Mouse (Mus musculus) liver, embryonic 15.5 days (tissue): ENCODE data around the gene Tkt. TPM values are rescaled to one million over a fixed set of nuclear protein-coding genes. Genes with fewer than 3 reads are reported as not detected.
A peak's percentile ranks its signal among the peaks of the same experiment; 100 is the strongest.
"Not testable (repeated sequence)": the region's sequence is repeated elsewhere in the genome, so short reads cannot be mapped to it uniquely, and the experiment has no call there.

ENCODE experiments used
- ATAC-seq: fragments of 200-750 bp; cut with Nextera tagmentation; 2 replicates; pipeline ENCODE4 v1.8.0; 2017; ENCODE audit warnings: moderate number of reproducible peaks, mild to moderate bottlenecking, moderate library complexity; ENCODE audit not compliant: insufficient read depth
- H3K27ac ChIP-seq: fragments of 300-500 bp; sonication (generic); replicated peaks from 2 replicates; pipeline ENCODE4 v1.5.1; 2015; ENCODE audit warnings: mild to moderate bottlenecking, inconsistent platforms
- H3K27me3 ChIP-seq: fragments of 300-500 bp; sonication (generic); 2 replicates; pipeline ENCODE4 v1.6.1; 2015; ENCODE audit warnings: mild to moderate bottlenecking, inconsistent platforms
- H3K36me3 ChIP-seq: fragments of 300-500 bp; sonication (generic); replicated peaks from 2 replicates; pipeline ENCODE4 v1.6.1; 2015; ENCODE audit warnings: moderate library complexity, mild to moderate bottlenecking, inconsistent platforms
- H3K4me1 ChIP-seq: fragments of 300-500 bp; sonication (generic); replicated peaks from 2 replicates; pipeline ENCODE4 v1.6.1; 2015; ENCODE audit warnings: inconsistent platforms
- H3K4me2 ChIP-seq: fragments of 300-500 bp; sonication (generic); 2 replicates; pipeline ENCODE4 v1.6.1; 2015; ENCODE audit warnings: moderate library complexity, mild to moderate bottlenecking, inconsistent platforms
- H3K4me3 ChIP-seq: fragments of 300-500 bp; sonication (generic); replicated peaks from 2 replicates; pipeline ENCODE4 v1.5.1; 2015; ENCODE audit warnings: mild to moderate bottlenecking, inconsistent platforms
- H3K9ac ChIP-seq: fragments of 300-500 bp; sonication (generic); 2 replicates; pipeline ENCODE4 v1.6.1; 2015; ENCODE audit warnings: moderate library complexity, mild to moderate bottlenecking, inconsistent platforms
- H3K9me3 ChIP-seq: fragments of 300-500 bp; sonication (generic); replicated peaks from 2 replicates; pipeline ENCODE4 v1.6.1; 2016; ENCODE audit warnings: inconsistent platforms
- WGBS: fragments of 180-500 bp; shearing (Covaris S2); methylation state at CpG from one replicate; pipeline ENCODE4 v1.1.7; 2015; ENCODE audit warnings: mixed read lengths; ENCODE audit not compliant: insufficient replicate concordance; 5-methylcytosine and 5-hydroxymethylcytosine counted together
- polyA plus RNA-seq: library from polyadenylated mRNA; unstranded; fragments of >200 nt; fragmentation: Nextera tagmentation; extraction: Ambion mirVana; gene quantifications from 2 replicates; pipeline ENCODE4 v1.2.1, GENCODE M21; 2015

Gene Tkt
- polyA plus RNA-seq, 1 experiment from 2014 or later: 199 TPM

GRCm38 (mm10) chr14:30572253-30572652 lies 24.1 kb downstream of the Tkt start:
- Histone ChIP-seq H3K4me2 (no peak overlapping the region), H3K36me3 (peaks cover 90% of the 10 kb centered on the region), H3K27ac (no peak overlapping the region), H3K4me1 (peaks cover 28% of the 10 kb centered on the region), H3K9ac (no peak overlapping the region), H3K27me3 (no peaks in the 10 kb centered on the region), H3K4me3 (no peak overlapping the region), H3K9me3 (no peaks in the 10 kb centered on the region)
- WGBS: 78% methylated on average over 10 of the region's 10 CpGs
- ATAC-seq: no peak

DNA sequence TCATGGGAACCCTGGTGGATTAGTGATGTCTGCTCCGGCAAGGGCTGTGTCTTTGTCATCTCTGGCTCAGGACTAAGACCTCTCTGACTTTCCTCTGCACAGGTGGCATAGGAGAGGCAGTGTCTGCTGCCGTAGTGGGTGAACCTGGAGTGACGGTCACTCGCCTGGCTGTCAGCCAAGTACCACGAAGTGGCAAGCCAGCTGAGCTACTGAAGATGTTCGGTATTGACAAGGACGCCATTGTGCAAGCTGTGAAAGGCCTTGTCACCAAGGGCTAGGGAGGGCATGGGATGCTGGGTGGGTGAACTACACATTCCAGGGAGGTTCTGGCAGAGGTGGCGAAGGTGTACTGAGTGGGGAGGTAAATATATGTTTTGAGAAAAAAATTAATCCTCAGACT lies 25.1 kb downstream of the Tkt start:
- H3K9ac ChIP-seq: no peak overlapping the region
- 68% methylated on average over 8 of the region's 8 CpGs for WGBS
- H3K4me1 ChIP-seq: peaks cover 35% of the 10 kb centered on the region
- H3K27me3 ChIP-seq: no peaks in the 10 kb centered on the region
- H3K9me3 ChIP-seq: no peaks in the 10 kb centered on the region
- peaks cover 80% of the 10 kb centered on the region for H3K36me3 ChIP-seq
- H3K4me3 ChIP-seq: no peak overlapping the region
- ATAC-seq: no peak
- H3K4me2 ChIP-seq: no peak overlapping the region
- H3K27ac ChIP-seq: no peak overlapping the region

- Histone ChIP-seq H3K9me3 (no peaks in the 10 kb centered on the region), H3K4me1 (peaks cover 35% of the 10 kb centered on the region), H3K4me3 (no peak overlapping the region), H3K27me3 (no peaks in the 10 kb centered on the region), H3K27ac (peak overlapping the region; percentile 22; the same call in 1 of the 2 replicates), H3K4me2 (no peak overlapping the region), H3K36me3 (peaks cover 71% of the 10 kb centered on the region), H3K9ac (no peak overlapping the region)
- 0 out of 2 replicates have a peak, but pooled peaks have one; percentile 30 for ATAC-seq
- 55% methylated on average over 6 of the region's 6 CpGs for WGBS
Measured at GRCm38 (mm10) chr14:30573983-30574584, 25.9 kb downstream of the Tkt start.

- Histone ChIP-seq H3K27me3 (no peaks in the 10 kb centered on the region), H3K27ac (peak overlapping the region; percentile 70), H3K4me1 (peaks cover 35% of the 10 kb centered on the region), H3K9ac (no peak overlapping the region), H3K4me3 (no peak overlapping the region), H3K9me3 (no peaks in the 10 kb centered on the region), H3K36me3 (peaks cover 54% of the 10 kb centered on the region), H3K4me2 (no peak overlapping the region)
- no peak for ATAC-seq
- WGBS: 52% methylated on average over 7 of the region's 7 CpGs
Measured at GRCm38 (mm10) chr14:30575791-30576190, 27.6 kb downstream of the Tkt start.

DNA sequence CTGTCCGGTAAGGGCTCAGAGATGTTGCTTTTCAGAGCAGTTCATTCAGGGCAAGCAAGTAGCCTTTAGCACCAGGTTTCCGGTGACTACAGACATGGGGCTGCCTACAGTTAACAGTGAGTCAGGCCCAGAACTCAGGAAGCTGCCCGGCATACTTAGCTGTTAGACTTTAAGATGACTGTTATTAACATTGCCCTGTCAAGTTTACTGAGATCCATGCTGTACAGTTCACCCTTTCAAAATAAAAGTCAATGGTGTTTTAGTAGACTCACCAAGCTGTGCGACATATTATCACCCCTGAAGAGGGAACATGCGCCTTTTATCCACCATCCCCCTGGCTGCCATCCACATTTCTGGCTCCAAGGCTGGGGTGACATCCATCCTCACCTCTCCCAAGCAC lies 28.1 kb downstream of the Tkt start:
- Histone ChIP-seq H3K36me3 (peaks cover 50% of the 10 kb centered on the region), H3K27me3 (no peaks in the 10 kb centered on the region), H3K27ac (peak overlapping the region; percentile 70), H3K4me1 (peaks cover 35% of the 10 kb centered on the region), H3K4me2 (no peak overlapping the region), H3K9me3 (no peaks in the 10 kb centered on the region), H3K9ac (no peak overlapping the region), H3K4me3 (no peak overlapping the region)
- ATAC-seq: no peak
- 38% methylated on average over 5 of the region's 5 CpGs for WGBS

- H3K9me3 ChIP-seq: not testable (repeated sequence)
Measured at GRCm38 (mm10) chr14:30577303-30578062, 29.3 kb downstream of the Tkt start.

DNA sequence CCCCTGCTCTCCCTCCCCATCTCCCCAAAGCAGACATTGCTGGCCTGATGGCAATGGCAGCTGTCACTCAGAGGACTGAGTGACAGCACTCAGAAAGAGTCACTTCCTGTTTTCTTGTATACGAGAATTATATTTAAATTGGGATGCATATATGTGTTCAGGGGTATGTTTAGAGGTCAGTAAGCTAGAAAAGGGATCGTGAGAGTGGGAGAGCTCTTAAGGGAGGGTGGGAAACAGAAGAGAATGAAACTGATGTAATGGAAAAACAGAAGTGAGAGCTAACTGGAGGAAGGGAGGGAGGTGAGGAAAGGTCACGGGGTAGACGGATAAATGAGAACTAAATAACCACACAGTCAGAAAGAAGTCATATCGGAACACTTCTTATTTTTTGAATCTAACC lies 31.0 kb downstream of the Tkt start:
- H3K36me3 ChIP-seq: peaks cover 20% of the 10 kb centered on the region
- H3K4me2 ChIP-seq: no peak overlapping the region
- peaks cover 29% of the 10 kb centered on the region for H3K4me1 ChIP-seq
- 35% methylated on average over 5 of the region's 5 CpGs for WGBS
- ATAC-seq: no peak
- no peaks in the 10 kb centered on the region for H3K27me3 ChIP-seq
- no peak overlapping the region for H3K4me3 ChIP-seq
- H3K9me3 ChIP-seq: no peaks in the 10 kb centered on the region
- H3K27ac ChIP-seq: no peak overlapping the region
- H3K9ac ChIP-seq: no peak overlapping the region

More at GRCm38 (mm10) chr14:30577303-30578062, 29.3 kb downstream of the Tkt start:
- H3K27me3 ChIP-seq, H3K4me3 ChIP-seq, H3K9ac ChIP-seq: not testable (repeated sequence)
- peaks cover 37% of the 10 kb centered on the region for H3K36me3 ChIP-seq
- peak overlapping the region; percentile 66 for H3K27ac ChIP-seq
- WGBS: 8% methylated on average over 10 of the region's 12 CpGs
- H3K4me2 ChIP-seq: peak overlapping the region; percentile 16; the same call in 1 of the 2 replicates
- H3K4me1 ChIP-seq: peaks cover 35% of the 10 kb centered on the region
- ATAC-seq: peak; percentile 77

GRCm38 (mm10) chr14:30579882-30580281 lies 31.7 kb downstream of the Tkt start:
- H3K27ac ChIP-seq: no peak overlapping the region
- H3K27me3 ChIP-seq: no peaks in the 10 kb centered on the region
- peaks cover 32% of the 10 kb centered on the region for H3K4me1 ChIP-seq
- H3K4me2 ChIP-seq: no peak overlapping the region
- no peak overlapping the region for H3K9ac ChIP-seq
- ATAC-seq: no peak
- no peak overlapping the region for H3K4me3 ChIP-seq
- WGBS: 22% methylated on average over 5 of the region's 5 CpGs
- H3K36me3 ChIP-seq: peaks cover 13% of the 10 kb centered on the region
- no peaks in the 10 kb centered on the region for H3K9me3 ChIP-seq

DNA sequence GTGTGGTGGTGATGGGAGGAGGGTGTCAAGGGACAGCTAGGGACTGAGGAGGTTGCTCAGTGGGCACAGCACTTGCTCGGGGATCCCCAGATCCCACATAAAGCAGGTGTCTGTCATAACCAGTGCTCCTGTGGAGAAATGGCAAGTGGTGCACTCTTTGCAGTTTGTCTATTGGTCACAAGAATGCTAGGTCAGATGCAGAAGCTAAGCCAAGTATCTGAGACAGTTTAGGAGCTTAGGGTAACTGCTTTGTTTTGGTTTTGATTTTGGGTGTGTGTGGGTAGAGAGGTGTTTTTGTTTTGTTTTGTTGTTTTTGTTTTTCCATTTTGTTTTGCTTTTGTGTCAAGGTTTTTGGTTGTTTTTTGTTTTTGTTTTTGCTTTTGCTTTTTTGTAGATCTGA lies 33.1 kb downstream of the Tkt start:
- 72% methylated on average over 1 of the region's 1 CpGs for WGBS
- Histone ChIP-seq H3K27ac (no peak overlapping the region), H3K27me3 (no peaks in the 10 kb centered on the region), H3K4me2 (no peak overlapping the region), H3K9ac (no peak overlapping the region), H3K36me3 (no peaks in the 10 kb centered on the region), H3K4me1 (peaks cover 19% of the 10 kb centered on the region), H3K9me3 (no peaks in the 10 kb centered on the region), H3K4me3 (no peak overlapping the region)
- ATAC-seq: no peak

DNA sequence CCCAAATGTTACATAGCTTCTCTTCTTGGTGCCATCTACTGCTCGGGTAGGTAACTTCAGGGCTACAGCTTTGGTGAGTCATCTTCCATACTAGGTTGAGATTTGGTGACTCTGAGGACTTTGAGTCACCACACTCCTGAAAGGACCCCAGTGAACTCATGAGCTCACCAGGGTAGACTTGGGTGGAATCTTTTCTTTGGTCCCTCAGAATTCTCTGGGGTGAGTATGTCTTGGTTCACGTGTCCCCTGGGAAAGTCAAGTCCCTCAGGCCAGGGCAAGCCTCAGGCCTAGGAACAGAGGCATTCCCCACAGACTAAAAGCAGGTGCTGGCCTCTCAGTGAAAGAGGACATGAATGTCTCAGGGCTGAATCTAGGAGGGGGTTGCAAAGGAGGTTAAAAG lies 35.9 kb downstream of the Tkt start:
- Histone ChIP-seq H3K27me3 (no peaks in the 10 kb centered on the region), H3K9me3 (no peaks in the 10 kb centered on the region), H3K9ac (no peak overlapping the region), H3K4me1 (peaks cover 7% of the 10 kb centered on the region), H3K4me3 (no peak overlapping the region), H3K36me3 (no peaks in the 10 kb centered on the region), H3K27ac (no peak overlapping the region), H3K4me2 (no peak overlapping the region)
- no peak for ATAC-seq
- WGBS: 55% methylated on average over 2 of the region's 2 CpGs

GRCm38 (mm10) chr14:30584497-30585251 lies 36.5 kb downstream of the Tkt start:
- Histone ChIP-seq H3K4me2 (no peak overlapping the region), H3K9me3 (no peaks in the 10 kb centered on the region), H3K9ac (no peak overlapping the region), H3K36me3 (no peaks in the 10 kb centered on the region), H3K27ac (no peak overlapping the region), H3K4me3 (no peak overlapping the region), H3K27me3 (no peaks in the 10 kb centered on the region), H3K4me1 (peaks cover 7% of the 10 kb centered on the region)
- WGBS: 34% methylated on average over 19 of the region's 19 CpGs
- no peak for ATAC-seq
